Mouse (Mus musculus): ENCODE data around the gene Asb10. TPM values are rescaled to one million over a fixed set of nuclear protein-coding genes. Genes with fewer than 3 reads are reported as not detected.
A peak's percentile ranks its signal among the peaks of the same experiment; 100 is the strongest.

The Asb10 gene
- total RNA-seq (2014; rRNA removed): 0.13 TPM in 1 of 2 replicates, not detected in the other
- 0.06 and 0.10 TPM in 2 replicates for polyA plus RNA-seq (2012; rRNA removed)

- Histone ChIP-seq H3K9ac (ENCODE audit: low read depth, low read length) (no peak within 1 kb of the TSS), H3K27me3 (ENCODE audit: control insufficient read depth, insufficient read depth, low read length) (peaks cover 5% of the 10 kb centered on the region), H3K4me1 (ENCODE audit: control insufficient read depth, insufficient read depth, low read length) (no peaks in the 10 kb centered on the region; the same call in 1 of the 2 replicates), H3K27ac (replicated peaks; ENCODE audit: insufficient read depth, low read depth, low read length) (no peak within 1 kb of the TSS), H3K79me2 (ENCODE audit: control insufficient read depth, insufficient read depth, low read length) (no peaks in the 10 kb centered on the region), H3K4me3 (ENCODE audit: insufficient read depth, low read depth, low read length) (peak within 1 kb of the TSS; percentile 3; the same call in 1 of the 2 replicates), H3K36me3 (ENCODE audit: control insufficient read depth, insufficient read depth, low read length) (no peaks in the 10 kb centered on the region)
- 35% methylated on average over 14 of the region's 14 CpGs for WGBS
- peak; percentile 9 for DNase-seq (ENCODE audit: extremely low read depth, low read depth, low spot score)
- TF ChIP-seq POLR2A (IDR thresholded peaks at IDR 0.05; ENCODE audit: extremely low read depth, insufficient read depth, low read length): no peak
Observed at GRCm38 (mm10) chr5:24540387-24541143, at the start of gene Asb10. Asb10 (minus strand) TSS chr5:24540978.

- Histone ChIP-seq H3K36me3 (ENCODE audit: control insufficient read depth, insufficient read depth, low read length) (peaks cover 3% of the 10 kb centered on the region), H3K27ac (replicated peaks; ENCODE audit: insufficient read depth, low read depth, low read length) (no peak overlapping the region), H3K9ac (ENCODE audit: low read depth, low read length) (no peak overlapping the region), H3K4me1 (ENCODE audit: control insufficient read depth, insufficient read depth, low read length) (peaks cover 16% of the 10 kb centered on the region; the same call in 1 of the 2 replicates), H3K4me3 (ENCODE audit: insufficient read depth, low read depth, low read length) (no peak overlapping the region), H3K27me3 (ENCODE audit: control insufficient read depth, insufficient read depth, low read length) (no peaks in the 10 kb centered on the region), H3K79me2 (ENCODE audit: control insufficient read depth, insufficient read depth, low read length) (peaks cover 9% of the 10 kb centered on the region; the same call in 1 of the 2 replicates)
- no peak for DNase-seq (ENCODE audit: extremely low read depth, low read depth, low spot score)
- 96% methylated on average over 20 of the region's 20 CpGs for WGBS
- TF ChIP-seq POLR2A (IDR thresholded peaks at IDR 0.05; ENCODE audit: extremely low read depth, insufficient read depth, low read length) (no peak), CTCF (IDR thresholded peaks at IDR 0.05; ENCODE audit: low read depth, low read length) (no peak)
Observed at GRCm38 (mm10) chr5:24589511-24590500, 49.0 kb upstream of the Asb10 start.

- no peak for DNase-seq (ENCODE audit: extremely low read depth, low read depth, low spot score)
- peak overlapping the region; percentile 95 for H3K4me3 ChIP-seq (ENCODE audit: insufficient read depth, low read depth, low read length)
- TF ChIP-seq POLR2A (IDR thresholded peaks at IDR 0.05; ENCODE audit: extremely low read depth, insufficient read depth, low read length) (no peak), CTCF (IDR thresholded peaks at IDR 0.05; ENCODE audit: low read depth, low read length) (no peak)
- H3K79me2 ChIP-seq (ENCODE audit: control insufficient read depth, insufficient read depth, low read length): peaks cover 9% of the 10 kb centered on the region; the same call in 1 of the 2 replicates
- WGBS: 9% methylated on average over 4 of the region's 4 CpGs
- peaks cover 3% of the 10 kb centered on the region for H3K36me3 ChIP-seq (ENCODE audit: control insufficient read depth, insufficient read depth, low read length)
- H3K27ac ChIP-seq (replicated peaks; ENCODE audit: insufficient read depth, low read depth, low read length): peak overlapping the region; percentile 45
- peak overlapping the region; percentile 91 for H3K9ac ChIP-seq (ENCODE audit: low read depth, low read length)
- no peaks in the 10 kb centered on the region for H3K27me3 ChIP-seq (ENCODE audit: control insufficient read depth, insufficient read depth, low read length)
- H3K4me1 ChIP-seq (ENCODE audit: control insufficient read depth, insufficient read depth, low read length): peaks cover 16% of the 10 kb centered on the region; the same call in 1 of the 2 replicates
Observed at GRCm38 (mm10) chr5:24587200-24587577, 46.4 kb upstream of the Asb10 start.

GRCm38 (mm10) chr5:24586547-24587199 is 45.9 kb upstream of the Asb10 start, which contains the start of gene Chpf2:
Chpf2 (plus strand) TSS chr5:24586741.
- WGBS: under 1% methylated on average over 42 of the region's 43 CpGs
- H3K27me3 ChIP-seq (ENCODE audit: control insufficient read depth, insufficient read depth, low read length): no peaks in the 10 kb centered on the region
- peak within 1 kb of the TSS; percentile 95 for H3K4me3 ChIP-seq (ENCODE audit: insufficient read depth, low read depth, low read length)
- H3K27ac ChIP-seq (replicated peaks; ENCODE audit: insufficient read depth, low read depth, low read length): peak within 1 kb of the TSS; percentile 45
- H3K4me1 ChIP-seq (ENCODE audit: control insufficient read depth, insufficient read depth, low read length): peaks cover 16% of the 10 kb centered on the region; the same call in 1 of the 2 replicates
- peaks cover 9% of the 10 kb centered on the region; the same call in 1 of the 2 replicates for H3K79me2 ChIP-seq (ENCODE audit: control insufficient read depth, insufficient read depth, low read length)
- TF ChIP-seq POLR2A (IDR thresholded peaks at IDR 0.05; ENCODE audit: extremely low read depth, insufficient read depth, low read length): peak; percentile 72; the same call in 1 of the 2 replicates
- TF ChIP-seq CTCF (IDR thresholded peaks at IDR 0.05; ENCODE audit: low read depth, low read length): no peak
- DNase-seq (ENCODE audit: extremely low read depth, low read depth, low spot score): peak; percentile 82
- H3K36me3 ChIP-seq (ENCODE audit: control insufficient read depth, insufficient read depth, low read length): peaks cover 3% of the 10 kb centered on the region
- H3K9ac ChIP-seq (ENCODE audit: low read depth, low read length): peak within 1 kb of the TSS; percentile 91

- peaks cover 3% of the 10 kb centered on the region for H3K36me3 ChIP-seq (ENCODE audit: control insufficient read depth, insufficient read depth, low read length)
- no peaks in the 10 kb centered on the region for H3K27me3 ChIP-seq (ENCODE audit: control insufficient read depth, insufficient read depth, low read length)
- TF ChIP-seq POLR2A (IDR thresholded peaks at IDR 0.05; ENCODE audit: extremely low read depth, insufficient read depth, low read length) (no peak), CTCF (IDR thresholded peaks at IDR 0.05; ENCODE audit: low read depth, low read length) (no peak)
- H3K4me1 ChIP-seq (ENCODE audit: control insufficient read depth, insufficient read depth, low read length): peaks cover 16% of the 10 kb centered on the region; the same call in 1 of the 2 replicates
- H3K27ac ChIP-seq (replicated peaks; ENCODE audit: insufficient read depth, low read depth, low read length): peak overlapping the region; percentile 45; the same call in 1 of the 2 replicates
- peaks cover 9% of the 10 kb centered on the region; the same call in 1 of the 2 replicates for H3K79me2 ChIP-seq (ENCODE audit: control insufficient read depth, insufficient read depth, low read length)
- peak overlapping the region; percentile 95 for H3K4me3 ChIP-seq (ENCODE audit: insufficient read depth, low read depth, low read length)
- peak overlapping the region; percentile 67 for H3K9ac ChIP-seq (ENCODE audit: low read depth, low read length)
- no peak for DNase-seq (ENCODE audit: extremely low read depth, low read depth, low spot score)
- WGBS: 11% methylated on average over 8 of the region's 8 CpGs
Observed at GRCm38 (mm10) chr5:24586106-24586505, 45.3 kb upstream of the Asb10 start.
